Mouse (Mus musculus): Measurements from ENCODE around the gene Cdkn2c.

DNA sequence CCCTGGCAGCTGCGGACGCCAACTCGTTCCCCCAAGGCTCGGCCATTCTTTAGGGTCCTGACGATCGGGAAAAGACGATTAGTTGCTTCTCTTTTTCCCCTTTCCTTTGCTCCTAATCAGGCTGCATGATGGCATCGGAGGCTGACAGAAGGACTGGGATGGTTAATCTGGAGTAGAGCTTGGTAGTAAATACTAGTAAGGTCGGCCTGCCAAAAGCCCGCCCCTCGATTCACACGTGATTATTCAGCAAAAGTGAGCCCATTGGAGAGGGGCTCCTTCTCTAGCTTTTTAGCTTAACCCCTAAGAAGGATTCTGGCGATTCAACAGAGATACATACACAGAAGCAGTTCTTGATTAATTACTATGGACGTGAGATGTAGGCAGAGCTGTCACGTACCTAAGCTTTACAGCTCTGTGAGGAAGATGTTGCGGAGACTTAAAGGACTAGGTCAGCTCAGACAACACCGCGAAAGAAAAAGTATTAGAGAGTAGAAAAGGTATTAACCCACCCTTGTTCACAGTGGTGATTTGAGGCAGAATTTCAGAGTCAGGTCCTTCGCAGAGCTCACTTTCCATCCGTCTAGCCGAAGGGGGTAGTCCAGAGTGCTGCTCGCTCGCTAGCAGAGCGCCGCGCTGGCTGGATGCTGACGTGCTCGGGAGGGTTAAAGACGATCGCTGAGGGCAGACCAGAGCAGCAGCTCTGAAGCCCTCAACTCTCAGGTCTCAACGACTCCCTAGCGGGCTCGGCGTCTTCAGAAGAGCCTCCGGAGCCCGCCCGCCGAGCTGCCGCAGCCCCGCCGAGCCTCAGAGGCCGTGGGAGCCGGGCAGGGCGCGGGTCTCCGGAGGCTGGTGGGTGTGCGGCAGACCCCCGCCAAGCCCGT lies 1.6 kb downstream of the Cdkn2c start:
- TF ChIP-seq CTCF (IDR thresholded peaks at IDR 0.05), result no peak
- no peak for TF ChIP-seq EP300 (IDR thresholded peaks at IDR 0.05)
